Mouse (Mus musculus): ENCODE results near the gene Emilin1.

Emilin1 gene

DNA sequence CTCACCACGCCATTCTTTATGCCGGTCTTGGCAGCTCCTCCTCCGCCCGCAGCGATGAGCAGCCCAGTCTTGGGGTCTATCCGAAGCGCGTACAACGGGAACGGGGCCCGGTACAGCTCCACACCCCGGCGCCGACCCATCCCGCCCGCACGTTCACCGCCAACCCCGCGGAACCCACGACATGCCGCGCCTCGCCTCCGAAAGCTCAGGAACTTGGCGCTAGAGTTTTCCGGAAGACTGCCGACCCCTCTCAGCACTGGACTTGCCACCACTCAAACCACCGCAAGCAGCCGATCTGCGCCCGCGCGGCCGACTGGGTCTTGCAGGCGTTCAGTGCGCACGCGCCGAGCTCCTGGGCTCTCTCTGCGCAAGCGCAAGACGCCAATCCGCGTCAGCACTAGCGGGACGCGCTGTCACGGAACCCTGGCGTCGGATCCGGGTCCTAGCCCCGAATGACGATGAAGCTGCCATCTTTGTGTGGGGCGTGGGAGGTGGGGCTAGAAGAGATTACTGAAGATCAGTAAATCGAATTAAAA lies 46.8 kb downstream of the Emilin1 start, which contains the start of gene Preb:
Gene Preb, minus strand, starts transcription at position 396 of the 536 bp plus-strand sequence.
- DNase-seq (ENCODE audit: low spot score): peak; percentile 99

DNA sequence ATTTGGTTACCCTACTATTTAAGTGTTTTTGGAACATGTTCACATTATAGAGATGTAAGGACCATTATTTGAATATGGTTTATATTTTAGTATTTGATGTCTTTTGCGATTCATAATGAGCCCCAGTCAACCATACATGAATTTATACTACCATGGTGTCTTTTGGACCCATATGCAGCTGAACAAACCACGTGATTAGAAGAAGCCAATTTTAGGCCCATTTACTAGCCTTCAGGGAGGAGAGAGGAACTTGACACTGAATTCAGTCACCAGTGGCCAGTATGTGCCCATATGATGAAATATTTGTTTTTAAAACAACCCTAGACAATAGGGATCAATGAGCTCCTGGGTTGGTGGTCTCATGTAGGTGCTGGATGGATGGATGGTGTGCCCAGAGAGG lies 47.6 kb downstream of the Emilin1 start:
- no peak for DNase-seq (ENCODE audit: low spot score)

DNA sequence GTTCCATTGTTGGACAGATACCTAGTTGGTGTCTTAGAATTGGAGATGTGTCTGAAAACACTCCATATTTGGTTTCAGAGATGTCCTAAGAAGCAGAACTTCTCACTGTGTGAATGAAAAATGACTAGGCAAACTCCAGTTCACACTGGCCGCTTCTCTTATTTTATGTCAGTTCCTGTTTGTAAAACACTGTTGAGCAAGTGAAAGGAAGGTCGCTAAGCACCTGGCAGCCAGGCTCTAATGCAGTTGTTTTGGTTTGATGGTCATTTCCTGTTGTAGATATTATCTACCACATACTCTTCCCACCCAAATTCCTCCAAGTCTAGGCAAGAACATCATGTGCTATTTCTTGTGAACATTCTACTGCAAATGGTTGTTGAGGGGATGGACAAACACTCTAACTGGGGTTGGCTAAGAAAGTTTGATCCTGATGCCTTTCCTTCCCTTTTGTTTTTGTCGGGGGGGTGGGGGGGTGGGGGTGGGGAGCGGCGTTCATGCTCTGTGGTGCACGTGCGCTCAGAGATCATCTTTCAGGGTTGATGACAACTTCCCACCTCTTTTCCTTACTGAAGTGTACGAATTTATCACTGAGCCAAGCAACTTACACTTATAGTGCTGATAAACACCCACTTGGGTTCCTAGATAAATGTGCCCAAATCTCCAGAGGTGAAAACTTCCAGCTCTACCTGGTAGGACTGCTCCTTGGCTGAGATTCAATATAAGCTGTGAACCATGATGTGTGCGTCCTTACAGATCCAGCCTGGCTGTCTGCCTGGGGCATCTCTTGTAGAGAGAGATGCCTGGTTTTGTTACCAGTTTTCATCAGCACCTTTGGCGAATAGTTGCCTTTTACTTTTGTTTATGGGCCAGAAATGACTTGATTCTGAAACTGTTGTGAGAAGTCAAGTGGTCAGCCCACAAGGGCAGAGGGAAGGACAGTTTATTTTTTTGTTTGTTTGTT lies 48.6 kb downstream of the Emilin1 start:
- DNase-seq (ENCODE audit: low spot score): no peak

- no peak for DNase-seq (ENCODE audit: low spot score)
Observed at GRCm38 (mm10) chr5:30963916-30964315, 50.7 kb downstream of the Emilin1 start.

- no peak for DNase-seq (ENCODE audit: low spot score)
Observed at GRCm38 (mm10) chr5:30966189-30966588, 53.0 kb downstream of the Emilin1 start.

DNA sequence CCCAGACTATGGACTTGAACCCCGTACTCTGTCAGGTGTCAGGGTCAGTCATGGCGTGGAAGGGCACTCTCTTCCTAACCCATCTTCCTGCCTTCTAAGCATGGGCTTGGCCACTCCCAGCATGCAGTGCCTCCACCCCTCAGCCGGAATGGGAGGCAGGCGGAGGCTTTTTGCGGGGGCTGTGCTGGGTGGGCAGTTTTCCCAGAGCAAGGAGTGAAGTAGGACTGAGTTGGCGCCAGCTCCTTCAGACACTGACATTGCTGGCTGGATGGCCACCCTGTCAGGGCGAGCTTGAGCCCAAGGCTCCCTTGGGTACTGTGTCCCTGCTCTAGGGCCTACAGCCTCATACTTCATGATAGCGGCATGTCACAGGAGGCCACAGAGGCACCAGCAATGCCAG lies 55.2 kb downstream of the Emilin1 start, which contains the start of gene Tcf23:
Gene Tcf23, plus strand, starts transcription at position 247 of the 400 bp plus-strand sequence.
- no peak for DNase-seq (ENCODE audit: low spot score)

DNA sequence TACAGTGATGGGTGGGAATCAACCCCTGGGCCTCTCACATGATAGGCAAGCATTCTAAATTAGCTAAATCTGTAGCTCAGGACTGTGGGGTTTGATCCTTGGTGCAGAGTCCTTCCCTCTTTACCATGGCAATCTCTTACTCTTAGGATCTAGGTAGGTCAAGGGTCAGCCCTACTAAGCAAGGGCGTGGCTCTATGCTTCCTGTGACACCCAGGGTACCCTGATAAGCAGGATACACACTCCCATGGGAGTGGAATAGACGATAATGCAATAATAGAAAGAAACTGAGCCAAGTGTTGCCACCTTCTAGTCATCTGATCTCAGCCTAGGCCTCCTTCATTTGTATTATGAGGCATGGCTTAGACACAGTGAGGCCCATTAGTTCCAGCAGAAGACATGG lies 56.2 kb downstream of the Emilin1 start:
- DNase-seq (ENCODE audit: low spot score): no peak

Measured in embryo, embryonic 10.5 days (tissue).